Mouse (Mus musculus) inflammation-experienced regulatory T-cells, adult 6 months (primary cell): ENCODE data around the gene Psg16. TPM values are rescaled to one million over a fixed set of nuclear protein-coding genes. Genes with fewer than 3 reads are reported as not detected.

Experiments
- ATAC-seq: one replicate; pipeline ENCODE4 v1.8.0; 2017
- polyA plus RNA-seq, 3 experiments: library from polyadenylated mRNA; unstranded; fragments of 100-300 nt; shearing (Covaris generic); gene quantifications; one replicate each; pipeline ENCODE4 v1.2.1; 2017

The Psg16 gene
- 1 to 10 TPM in 2 of 3 experiments, not detected in 1; 1.2 to 1.5 TPM for polyA plus RNA-seq

DNA sequence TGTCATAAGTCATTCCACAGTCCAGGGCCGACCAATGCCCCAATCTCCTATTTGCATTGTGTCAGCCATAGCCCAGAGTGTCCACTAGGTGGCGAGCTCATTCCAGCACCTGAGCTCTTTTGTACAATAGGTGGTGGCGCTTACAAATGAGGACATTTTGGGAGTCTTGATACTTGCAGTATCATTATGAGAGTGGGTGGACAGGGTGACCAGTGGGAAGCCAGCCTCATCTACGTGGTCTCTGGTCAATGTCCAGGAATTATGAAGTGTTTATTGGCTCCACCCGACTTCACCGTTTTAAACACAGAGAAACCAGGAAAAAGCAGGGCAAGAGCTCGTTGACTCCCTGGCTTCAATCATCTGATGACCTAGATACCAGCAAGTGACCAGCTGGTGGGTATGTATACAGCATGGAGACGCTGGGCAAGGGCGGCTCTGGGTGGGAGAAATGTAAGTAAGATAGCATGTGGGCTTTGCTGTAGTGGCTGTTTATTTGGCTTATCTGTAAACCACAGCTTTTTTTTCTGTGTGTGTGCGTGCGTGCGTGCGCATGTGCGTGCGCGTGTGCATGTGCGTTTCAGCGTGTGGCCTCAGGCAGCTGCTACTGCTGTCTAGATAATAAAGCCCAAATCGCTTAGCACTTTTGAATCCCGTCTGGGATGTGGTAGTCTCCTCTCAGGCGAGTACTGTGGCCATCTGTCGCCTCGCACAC is at the start of gene Psg16:
TSS of gene Psg16 (plus strand) at position 137 of the 712 bp plus-strand sequence.
- ATAC-seq, result no peak

DNA sequence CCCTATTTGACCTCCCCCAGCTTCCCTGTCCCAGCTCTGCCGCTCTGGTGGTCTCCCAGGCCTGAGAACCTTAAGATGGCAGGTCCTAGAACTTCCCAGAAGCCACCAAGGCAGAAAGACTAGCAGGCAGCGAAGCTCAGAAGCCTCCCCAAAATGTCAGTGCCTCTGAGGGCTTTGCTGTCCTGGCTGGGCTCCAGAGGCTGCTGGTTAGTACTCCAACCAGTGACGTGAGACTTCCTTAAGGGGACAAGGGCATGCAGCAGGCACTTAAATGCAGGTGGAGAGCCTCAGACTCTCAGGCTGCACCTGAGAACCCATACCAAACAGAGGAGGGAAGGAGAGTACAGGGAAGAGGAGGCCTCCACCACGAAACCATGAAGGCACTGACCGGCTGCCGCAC is 49.7 kb upstream of the Psg16 start:
- ATAC-seq, result no peak

- peak; percentile 62 for ATAC-seq
These were observed 48.9 kb upstream of the Psg16 start for GRCm38 (mm10) chr7:17024814-17025504.

GRCm38 (mm10) chr7:17025505-17025894 is 48.3 kb upstream of the Psg16 start:
- ATAC-seq, result no peak

- no peak for ATAC-seq
These were observed 47.8 kb upstream of the Psg16 start for GRCm38 (mm10) chr7:17025896-17026622.

- peak; percentile 51 for ATAC-seq
These were observed 46.9 kb upstream of the Psg16 start for GRCm38 (mm10) chr7:17026710-17027587.

GRCm38 (mm10) chr7:17027588-17028343 is 46.1 kb upstream of the Psg16 start, which contains the start of gene Ppp5c:
Ppp5c (minus strand) TSS chr7:17027924.
- ATAC-seq, result peak; percentile 15

DNA sequence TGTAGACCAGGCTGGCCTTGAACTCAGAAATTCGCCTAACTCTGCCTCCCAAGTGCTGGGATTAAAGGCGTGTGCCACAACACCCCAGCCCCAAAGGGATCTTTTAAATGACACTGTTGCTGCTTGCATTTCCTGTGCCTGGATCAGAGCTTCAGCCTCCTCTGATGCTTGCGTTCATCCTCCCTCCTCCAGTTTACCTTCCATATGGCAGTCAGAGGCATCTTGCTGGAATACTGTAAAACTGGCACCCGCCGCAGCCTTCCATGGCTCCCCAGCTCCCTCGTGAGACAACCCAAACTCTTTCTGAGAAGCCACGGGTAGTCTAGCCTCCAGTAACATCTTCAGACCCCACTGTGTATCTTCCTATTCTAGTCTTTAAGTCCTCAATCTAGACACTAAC is 44.9 kb upstream of the Psg16 start:
- ATAC-seq, result no peak

DNA sequence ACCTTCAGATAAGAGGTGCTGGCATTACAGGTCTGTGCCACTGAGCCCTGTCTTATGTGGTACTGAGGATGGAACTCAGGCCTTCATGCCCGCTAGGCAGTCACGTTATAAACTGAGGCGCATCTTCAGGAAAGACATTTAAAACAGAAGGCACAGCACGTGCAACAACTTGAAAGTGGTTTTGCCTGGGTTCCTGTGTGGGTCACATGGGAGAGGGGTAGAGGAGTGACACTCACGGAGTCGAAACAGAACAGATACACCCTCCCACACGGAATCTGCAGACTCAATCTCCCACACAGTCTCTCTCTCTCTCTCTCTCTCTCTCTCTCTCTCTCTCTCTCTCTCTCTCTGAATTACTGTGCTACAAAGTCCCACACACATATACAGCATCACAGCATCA is 43.6 kb upstream of the Psg16 start:
- ATAC-seq, result peak; percentile 46

GRCm38 (mm10) chr7:17038018-17038695 is 35.7 kb upstream of the Psg16 start:
- no peak for ATAC-seq

GRCm38 (mm10) chr7:17039373-17039772 is 34.5 kb upstream of the Psg16 start:
- no peak for ATAC-seq

DNA sequence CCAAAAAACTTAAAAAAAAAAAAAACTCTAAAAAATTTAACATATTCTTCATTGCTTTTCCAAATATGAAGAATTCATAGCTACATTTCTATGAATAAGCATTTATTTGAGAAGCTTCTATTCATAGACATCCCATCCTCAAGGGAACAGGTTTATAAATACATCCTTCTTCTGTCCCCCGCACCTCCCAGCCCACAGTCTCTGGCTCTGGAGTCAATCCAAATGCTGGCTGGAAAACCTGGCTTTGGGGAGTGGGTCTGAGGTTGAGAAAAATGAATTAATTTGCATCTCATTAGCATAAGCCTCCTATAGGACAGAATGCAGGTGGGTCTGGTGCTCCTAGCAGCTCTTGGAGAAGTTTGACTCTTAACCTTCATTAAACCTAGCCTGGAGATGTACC is 28.1 kb upstream of the Psg16 start:
- no peak for ATAC-seq

DNA sequence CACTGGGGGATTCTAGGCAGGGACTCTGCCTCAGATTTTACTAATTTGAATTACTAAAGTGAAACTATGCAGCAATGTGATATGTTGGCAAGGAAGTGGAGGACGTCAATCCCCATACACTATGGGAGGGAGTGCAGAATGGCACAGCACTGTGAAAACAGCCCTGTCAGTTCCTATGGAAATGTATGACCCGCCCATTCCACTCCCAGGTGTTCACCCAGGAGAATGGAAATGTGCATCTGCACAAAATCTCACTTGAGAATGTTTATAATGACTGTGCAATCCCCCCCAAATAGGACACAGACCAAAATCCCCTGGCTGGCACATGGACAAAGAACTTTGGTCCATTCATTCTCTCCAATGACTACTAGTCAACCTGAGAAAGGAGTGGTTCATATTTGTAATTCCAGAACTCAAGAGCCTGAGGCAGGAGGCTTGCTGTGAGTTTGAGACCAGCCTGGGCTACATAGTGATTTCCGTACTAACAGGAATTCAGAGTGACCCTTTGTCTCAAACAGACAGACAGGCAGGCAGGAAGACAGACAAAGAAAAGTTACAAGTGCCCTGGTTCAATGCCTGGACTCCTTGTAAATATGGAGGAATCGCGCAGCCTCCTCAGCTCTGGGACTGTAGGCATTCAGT is 26.7 kb upstream of the Psg16 start:
- ATAC-seq, result no peak

DNA sequence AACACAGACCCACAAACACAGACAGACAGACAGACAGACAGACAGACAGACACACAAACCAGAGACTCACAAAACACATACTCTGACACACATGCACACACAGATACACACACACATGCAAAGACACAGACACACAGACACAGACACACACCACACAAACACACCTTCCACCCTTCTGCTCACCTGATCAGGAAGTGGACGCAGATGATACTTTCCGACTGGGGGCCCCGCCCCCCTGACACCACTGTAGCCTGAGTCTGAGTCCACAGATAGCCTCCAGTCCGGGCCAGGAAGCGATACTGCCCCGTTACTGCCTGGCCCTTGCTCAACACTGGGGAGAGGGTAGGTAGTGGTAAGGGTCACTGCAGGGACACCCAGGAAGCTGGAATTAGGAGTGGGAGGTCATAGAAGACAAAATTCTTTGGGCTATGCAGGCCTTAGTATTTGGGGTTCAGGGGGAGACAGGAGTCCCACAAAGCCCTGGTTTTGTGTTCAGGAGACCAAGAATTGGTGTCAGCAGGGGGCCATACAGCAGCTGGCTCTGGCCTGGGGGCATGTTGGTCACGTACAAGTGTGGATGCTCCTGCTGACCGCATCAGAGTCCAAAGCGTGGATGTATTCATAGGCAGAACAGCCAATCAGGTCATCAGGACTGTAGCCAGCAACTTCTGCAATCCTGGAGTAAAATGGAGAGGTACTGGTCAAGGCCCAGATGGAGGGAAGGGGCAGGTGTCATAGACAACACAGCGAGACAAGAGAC is 25.2 kb upstream of the Psg16 start:
- ATAC-seq, result no peak

DNA sequence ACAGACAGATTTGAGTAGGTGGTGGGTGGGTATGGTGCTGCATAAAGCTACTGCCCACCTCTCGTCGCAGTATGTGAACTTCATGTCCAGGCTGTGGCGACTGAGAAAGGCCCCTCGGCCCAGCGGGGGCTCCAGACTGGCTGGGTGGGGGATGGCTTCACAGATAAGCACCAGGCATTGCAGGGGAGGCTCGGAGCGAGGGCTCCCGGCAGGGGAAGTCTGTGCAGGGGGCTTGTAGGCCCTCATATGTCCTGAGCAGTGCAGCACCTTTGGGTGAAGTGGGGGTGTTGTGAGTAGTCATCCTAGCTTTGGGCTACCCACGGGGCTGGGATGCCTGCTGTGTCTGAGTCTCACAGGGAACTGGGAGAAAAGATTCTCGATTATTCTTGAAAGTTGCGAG is 23.3 kb upstream of the Psg16 start:
- no peak for ATAC-seq

DNA sequence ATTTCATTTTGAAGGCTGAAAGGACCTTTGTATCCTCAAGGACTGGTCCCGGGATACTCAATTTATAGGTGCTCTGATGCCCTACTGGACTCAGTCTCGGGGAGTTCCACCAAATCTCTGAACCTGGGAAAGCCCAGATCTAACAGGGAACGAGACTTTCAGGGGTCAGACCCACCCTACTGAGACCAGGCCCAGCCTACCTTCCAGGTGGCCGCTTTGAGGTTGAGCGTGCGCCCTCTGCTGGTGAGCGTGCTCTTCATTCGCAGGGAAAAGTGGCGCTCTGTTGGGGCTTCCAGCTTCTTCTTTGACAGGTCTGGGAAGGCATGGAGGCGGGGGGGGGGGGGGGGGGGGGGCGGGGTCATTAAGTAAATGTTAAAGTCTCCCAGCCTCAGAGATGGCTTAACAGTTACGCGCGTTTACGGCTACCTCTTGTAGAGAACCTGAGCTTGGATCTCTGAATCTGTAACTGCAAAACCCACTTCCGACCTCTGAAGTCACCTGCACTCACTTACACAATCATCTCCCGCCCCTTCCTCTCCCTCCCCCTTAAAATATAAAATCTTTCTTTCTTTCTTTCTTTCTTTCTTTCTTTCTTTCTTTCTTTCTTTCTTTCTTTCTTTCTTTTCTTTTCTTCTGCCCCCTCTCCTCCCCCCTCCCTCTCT is 22.8 kb upstream of the Psg16 start:
- ATAC-seq, result peak; percentile 79

DNA sequence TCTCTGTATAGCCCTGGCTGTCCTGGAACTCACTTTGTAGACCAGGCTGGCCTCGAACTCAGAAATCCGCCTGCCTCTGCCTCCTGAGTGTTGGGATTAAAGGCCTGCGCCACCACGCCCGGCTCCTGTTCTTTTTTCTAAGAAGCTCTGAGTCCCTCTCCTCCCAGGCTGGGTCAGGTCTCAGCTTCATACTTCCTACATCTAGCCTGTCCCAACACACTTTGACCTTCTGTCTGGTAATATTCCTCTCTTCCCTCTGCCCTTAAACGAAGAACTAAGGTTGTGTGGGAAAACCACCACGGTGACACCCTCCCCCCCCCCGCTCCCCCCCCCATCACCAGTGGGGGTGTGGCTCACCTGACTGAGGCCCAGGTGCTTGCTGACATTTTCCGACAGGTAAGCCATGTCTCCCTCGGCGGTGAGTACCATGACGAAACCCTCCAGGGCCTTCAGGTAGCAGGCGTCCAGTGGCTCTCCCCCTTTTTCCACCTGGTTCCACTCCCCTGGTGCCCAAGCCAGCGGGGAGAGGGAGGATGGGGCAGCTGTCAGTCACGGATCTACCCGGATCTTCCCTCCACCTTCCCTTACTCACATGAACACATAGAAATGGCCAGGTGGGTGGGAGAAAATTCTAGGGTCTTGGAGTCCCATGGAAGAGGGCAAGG is 19.4 kb upstream of the Psg16 start:
- no peak for ATAC-seq

DNA sequence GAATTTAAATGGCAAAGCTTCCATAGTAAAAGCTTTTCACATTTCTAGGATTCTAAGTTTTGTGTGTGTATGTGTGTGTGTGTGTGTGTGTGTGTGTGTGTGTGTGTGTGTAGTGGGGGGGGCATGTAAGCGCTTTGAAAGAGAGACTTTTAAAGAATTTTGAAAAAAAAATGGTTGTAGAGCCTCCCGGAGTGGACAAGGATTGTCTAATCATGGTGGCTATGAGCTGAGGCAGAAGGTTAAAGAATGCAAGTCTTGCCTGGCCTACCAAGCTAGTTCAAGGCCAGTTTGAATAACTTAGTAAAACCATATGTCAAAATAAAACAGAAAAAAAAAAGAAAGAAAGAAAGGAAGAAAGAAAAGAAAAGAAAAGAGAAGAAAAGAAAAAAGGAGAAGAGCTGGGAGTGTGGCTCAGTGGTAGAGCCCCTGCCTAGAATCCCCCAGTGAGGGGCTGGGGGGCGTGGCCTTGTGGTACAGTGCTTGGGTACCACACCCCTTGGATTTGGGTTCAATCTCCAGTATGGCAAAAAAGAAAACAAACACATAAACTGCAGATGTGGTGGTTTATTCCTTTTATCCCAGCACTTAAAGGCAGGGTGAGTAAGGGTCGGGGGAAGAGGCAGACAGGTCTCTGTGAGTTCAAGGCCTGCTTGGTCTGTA is 18.4 kb upstream of the Psg16 start:
- ATAC-seq, result no peak
